Mouse (Mus musculus): ENCODE measurements around the gene Mup19.
"Not testable (repeated sequence)": the region's sequence is repeated elsewhere in the genome, so short reads cannot be mapped to it uniquely, and the experiment has no call there.

Mup19 gene

GRCm38 (mm10) chr4:61782169-61782568, at the start of gene Mup19:
Gene Mup19 (minus strand): TSS chr4:61782269.
- not testable (repeated sequence) for DNase-seq

GRCm38 (mm10) chr4:61829211-61829610, 47.1 kb upstream of the Mup19 start:
- DNase-seq = peak in 1 of 2 experiments; percentile 14

- no peak for DNase-seq
Measured at GRCm38 (mm10) chr4:61823185-61823584, 41.1 kb upstream of the Mup19 start.

GRCm38 (mm10) chr4:61822541-61822940, 40.5 kb upstream of the Mup19 start:
- DNase-seq = peak; percentile 13 to 29

GRCm38 (mm10) chr4:61815602-61816001, 33.5 kb upstream of the Mup19 start:
- DNase-seq = no peak

- no peak for DNase-seq
Measured at GRCm38 (mm10) chr4:61813435-61813834, 31.4 kb upstream of the Mup19 start.

GRCm38 (mm10) chr4:61811193-61811592, 29.1 kb upstream of the Mup19 start:
- peak; percentile 59 to 76 for DNase-seq

GRCm38 (mm10) chr4:61808926-61809325, 26.9 kb upstream of the Mup19 start:
- peak; percentile 28 to 62 for DNase-seq

GRCm38 (mm10) chr4:61789699-61790098, 7.6 kb upstream of the Mup19 start:
- not testable (repeated sequence) for DNase-seq

GRCm38 (mm10) chr4:61784231-61784630, 2.2 kb upstream of the Mup19 start:
- not testable (repeated sequence) for DNase-seq
